Mouse (Mus musculus) brain, adult 2 months (tissue): ENCODE results near the gene Ephx1.

Source experiments
- DNase-seq: peaks from one replicate; pipeline ENCODE4 v3.0.0; 2011; ENCODE audit warnings: low read depth, low spot score

The Ephx1 gene

GRCm38 (mm10) chr1:181014731-181015500 lies 5.8 kb downstream of the Ephx1 start:
- DNase-seq: peak; percentile 47

- DNase-seq: no peak
Measured at GRCm38 (mm10) chr1:181013446-181013845, 7.3 kb downstream of the Ephx1 start.

GRCm38 (mm10) chr1:181012416-181012815 lies 8.3 kb downstream of the Ephx1 start:
- DNase-seq: no peak

- no peak for DNase-seq
Measured at GRCm38 (mm10) chr1:181011601-181012000, 9.1 kb downstream of the Ephx1 start.

GRCm38 (mm10) chr1:181010171-181010932 lies 10.4 kb downstream of the Ephx1 start:
- DNase-seq: no peak

GRCm38 (mm10) chr1:181009754-181010153 lies 10.9 kb downstream of the Ephx1 start:
- DNase-seq: peak; percentile 92

- no peak for DNase-seq
Measured at GRCm38 (mm10) chr1:181009011-181009590, 11.6 kb downstream of the Ephx1 start.

GRCm38 (mm10) chr1:181008266-181008665 lies 12.4 kb downstream of the Ephx1 start:
- DNase-seq: no peak

- no peak for DNase-seq
Measured at GRCm38 (mm10) chr1:181007831-181008230, 12.9 kb downstream of the Ephx1 start.

GRCm38 (mm10) chr1:181005331-181005730 lies 15.4 kb downstream of the Ephx1 start:
- DNase-seq: no peak

- DNase-seq: no peak
Measured at GRCm38 (mm10) chr1:181003790-181004189, 16.9 kb downstream of the Ephx1 start.

- no peak for DNase-seq
Measured at GRCm38 (mm10) chr1:181001621-181002020, 19.1 kb downstream of the Ephx1 start.

- no peak for DNase-seq
Measured at GRCm38 (mm10) chr1:181001217-181001616, 19.5 kb downstream of the Ephx1 start.

- no peak for DNase-seq
Measured at GRCm38 (mm10) chr1:181000501-181001092, 20.1 kb downstream of the Ephx1 start.

- peak; percentile 75 for DNase-seq
Measured at GRCm38 (mm10) chr1:180992142-180992541, 28.6 kb downstream of the Ephx1 start.

GRCm38 (mm10) chr1:180990671-180991070 lies 30.0 kb downstream of the Ephx1 start:
- DNase-seq: no peak

GRCm38 (mm10) chr1:180987759-180988158 lies 32.9 kb downstream of the Ephx1 start:
- peak; percentile 80 for DNase-seq

GRCm38 (mm10) chr1:180986701-180987100 lies 34.0 kb downstream of the Ephx1 start:
- DNase-seq: no peak

- DNase-seq: peak; percentile 28
Measured at GRCm38 (mm10) chr1:180981298-180982046, 39.2 kb downstream of the Ephx1 start.

- peak; percentile 12 for DNase-seq
Measured at GRCm38 (mm10) chr1:180980464-180980863, 40.2 kb downstream of the Ephx1 start.

GRCm38 (mm10) chr1:180979484-180980251 lies 41.0 kb downstream of the Ephx1 start:
- DNase-seq: no peak
